Mouse (Mus musculus): ENCODE measurements around the gene 4931406C07Rik.

4931406C07Rik gene

DNA sequence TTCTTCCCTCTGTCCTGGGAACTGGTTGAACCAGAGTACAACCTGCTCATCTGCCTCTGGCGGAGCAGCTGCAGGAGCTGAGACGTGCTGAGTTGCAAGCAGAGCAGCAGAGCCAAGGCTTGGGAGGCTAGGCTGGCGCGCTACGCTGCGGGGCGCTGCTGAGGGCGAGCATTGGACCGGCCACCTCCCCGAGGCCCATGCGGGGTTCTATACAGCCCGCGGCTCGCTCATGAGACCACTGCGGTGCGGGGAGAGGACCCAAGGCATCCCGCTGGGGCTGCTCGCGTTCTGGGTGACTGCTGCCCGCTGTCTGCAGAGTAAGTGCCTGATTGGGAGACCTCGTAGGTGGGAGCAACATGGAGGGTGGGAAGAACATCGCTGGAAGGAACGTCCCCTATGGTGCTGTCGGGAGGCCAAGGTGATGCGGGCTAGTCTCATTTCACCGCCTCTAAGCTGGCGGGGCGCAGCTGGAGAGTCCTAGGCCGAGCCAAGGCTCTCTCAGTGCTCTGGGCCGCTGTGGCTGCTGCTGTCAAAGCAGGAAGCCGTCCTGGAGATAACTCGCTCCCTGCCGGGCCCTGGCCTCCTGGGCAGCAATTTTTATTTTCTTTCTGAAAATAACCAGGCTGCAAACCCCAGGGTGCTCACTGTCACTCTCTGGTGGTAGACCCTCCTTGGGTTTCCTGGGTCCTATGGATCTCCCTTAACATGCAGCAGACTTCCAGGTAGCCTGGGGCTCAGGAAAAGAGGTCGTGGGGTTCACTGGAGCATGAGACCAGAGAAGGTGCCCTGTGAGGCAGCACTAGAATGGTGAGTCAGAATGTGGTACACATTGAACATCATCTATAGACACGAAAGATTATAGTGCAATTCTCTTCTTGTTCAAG is 67.0 kb downstream of the 4931406C07Rik start, which contains the start of gene Vstm5:
Vstm5 (plus strand) TSS at position 4 of the 884 bp plus-strand sequence.
- no peak for DNase-seq (ENCODE audit: low read depth, low spot score)

DNA sequence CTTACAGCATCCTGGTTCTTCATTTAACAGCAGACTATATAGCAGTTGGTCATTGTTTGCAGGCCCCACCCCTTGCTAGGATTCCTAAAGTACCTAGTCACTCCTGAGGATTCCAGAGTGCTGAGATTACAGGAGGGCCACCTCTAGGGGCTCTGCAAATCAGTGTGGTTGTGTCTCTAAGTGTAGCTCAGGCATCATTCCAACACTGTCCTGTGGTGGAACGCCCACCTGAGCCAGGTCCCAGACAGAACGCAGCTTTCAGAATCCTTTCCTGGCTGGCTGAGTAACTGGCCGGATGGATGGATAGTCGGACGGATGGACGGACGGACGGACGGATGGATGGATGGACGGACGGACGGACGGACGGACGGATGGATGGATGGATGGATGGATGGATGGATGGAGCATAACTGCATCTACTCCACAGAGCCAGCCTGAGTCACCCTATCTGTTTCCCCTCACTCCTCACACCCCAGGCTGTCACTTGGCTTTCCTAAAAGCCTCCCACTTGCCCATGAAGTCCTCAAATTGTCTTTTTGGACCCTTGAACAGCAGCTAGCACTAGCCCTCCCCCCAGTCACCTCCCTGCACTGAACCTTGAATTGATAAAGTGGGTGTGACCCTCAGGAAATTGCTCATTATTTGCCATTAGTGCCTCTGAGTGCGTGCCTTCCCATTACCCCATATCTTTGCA is 67.8 kb downstream of the 4931406C07Rik start:
- no peak for DNase-seq (ENCODE audit: low read depth, low spot score)

DNA sequence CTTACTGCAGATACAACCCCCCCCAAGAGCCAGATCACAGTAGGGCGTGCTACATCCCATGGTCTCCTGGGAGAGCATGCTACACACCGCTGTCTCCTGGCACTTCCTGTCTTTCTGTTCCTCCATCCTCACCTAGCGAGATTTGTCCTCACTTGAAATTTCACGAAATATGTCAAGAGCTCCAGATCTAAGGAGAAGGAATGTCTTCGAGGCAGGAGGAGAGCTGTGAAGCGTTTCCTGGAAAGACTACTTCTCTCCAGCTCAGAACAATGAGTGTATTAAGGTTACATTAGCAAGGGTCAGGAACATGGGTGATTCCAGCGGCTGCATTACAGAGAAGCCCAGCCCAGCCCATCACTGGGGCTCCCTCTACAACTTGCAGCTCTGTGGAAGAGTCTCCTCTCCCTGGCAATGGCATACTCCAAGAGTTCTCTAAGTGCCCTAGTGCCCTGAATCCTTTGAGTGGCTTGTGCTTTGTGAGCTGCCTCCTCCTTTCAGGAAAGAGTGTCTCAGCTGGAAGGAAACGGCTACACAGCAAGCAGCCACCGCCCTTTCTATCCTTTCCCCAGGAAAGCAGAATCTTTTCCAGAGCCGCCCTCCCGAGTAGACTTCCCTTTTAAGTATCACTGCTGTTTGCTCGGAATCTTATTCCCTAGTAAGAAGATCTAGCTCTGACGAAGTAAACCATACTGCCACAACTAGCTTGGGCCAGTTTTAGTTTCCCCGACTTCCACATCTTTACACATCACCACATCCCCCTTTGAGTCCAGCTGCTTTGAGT is 68.5 kb downstream of the 4931406C07Rik start:
- no peak for DNase-seq (ENCODE audit: low read depth, low spot score)

DNA sequence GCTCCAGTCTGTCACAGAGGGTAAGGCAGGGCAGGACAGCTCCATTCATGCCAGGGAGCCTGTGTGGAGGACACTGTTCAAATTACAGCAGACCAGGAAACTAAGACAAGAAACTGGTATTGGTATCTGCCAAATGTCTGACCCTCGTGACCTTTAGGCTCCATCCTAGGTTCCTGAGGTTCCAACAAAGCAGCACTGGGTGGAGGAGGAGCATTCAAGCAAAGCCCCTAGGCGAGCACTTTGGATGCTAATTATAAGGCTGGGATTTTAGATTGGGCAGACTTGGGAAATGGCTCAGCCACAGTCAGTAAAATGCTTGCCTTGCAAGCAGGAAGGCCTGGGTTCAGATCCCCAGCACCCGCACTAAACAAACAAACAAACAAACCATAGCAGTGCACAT is 70.3 kb downstream of the 4931406C07Rik start:
- DNase-seq (ENCODE audit: low read depth, low spot score): no peak

DNA sequence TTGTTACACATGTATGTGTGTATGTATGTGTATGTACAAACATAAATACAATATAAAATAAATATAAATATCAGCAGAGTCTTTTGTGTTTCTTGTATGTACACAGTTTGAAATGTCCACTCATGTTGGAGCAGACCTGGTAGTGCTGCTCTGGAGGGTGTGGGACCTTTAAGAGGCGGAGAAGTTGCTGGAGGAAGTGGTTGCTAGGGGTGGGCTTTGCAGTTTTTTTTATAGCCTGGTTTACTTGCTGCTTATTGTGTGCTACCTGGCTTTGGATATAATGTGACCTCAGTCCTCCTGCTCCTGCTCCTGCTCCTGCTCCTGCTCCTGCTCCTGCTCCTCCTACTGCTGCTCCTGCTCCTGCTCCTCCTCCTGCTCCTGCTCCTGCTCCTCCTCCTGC is 72.6 kb downstream of the 4931406C07Rik start:
- DNase-seq (ENCODE audit: low read depth, low spot score): no peak
